Mouse (Mus musculus): ENCODE measurements around the gene Ccni.
A peak's percentile ranks its signal among the peaks of the same experiment; 100 is the strongest.

The Ccni gene

GRCm38 (mm10) chr5:93135368-93136107 lies 70.8 kb downstream of the Ccni start:
- no peak for DNase-seq

DNA sequence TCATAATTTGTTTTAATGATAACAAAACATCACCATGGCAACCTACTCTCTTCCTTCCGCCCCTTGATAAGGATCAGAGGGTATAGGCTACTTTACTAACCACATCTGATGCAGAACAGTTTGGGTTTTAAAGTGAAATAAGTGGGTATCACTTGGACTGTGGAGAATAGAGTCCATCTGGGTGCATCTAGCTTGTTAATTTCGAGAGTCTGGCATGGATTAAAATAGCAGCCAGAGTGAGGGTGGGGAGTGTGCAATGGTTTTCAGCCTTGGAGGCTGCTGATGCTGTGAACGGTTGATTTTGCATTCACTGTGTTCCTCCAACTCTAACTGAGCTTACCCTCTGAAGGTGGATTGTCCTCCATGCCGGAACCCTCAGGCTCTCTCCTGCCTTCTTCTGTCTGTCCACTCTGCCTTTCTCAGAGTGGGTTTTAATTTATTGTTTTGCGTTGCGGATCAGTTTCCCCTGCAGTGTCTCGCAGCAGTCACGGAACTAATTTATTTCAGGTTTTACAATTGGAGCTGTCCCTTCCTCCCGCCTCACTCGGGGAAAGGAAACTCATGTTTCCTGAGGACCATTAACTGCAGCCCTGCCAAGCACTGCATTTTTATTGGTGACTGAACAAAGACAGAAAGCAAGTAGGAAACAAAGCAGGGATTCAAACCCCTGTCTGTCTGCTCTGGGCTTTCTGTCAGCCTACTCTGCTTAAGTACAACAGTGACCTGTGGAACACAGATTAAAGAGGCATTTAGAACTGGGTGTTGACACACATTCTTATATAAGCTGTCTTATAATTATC lies 72.7 kb downstream of the Ccni start:
- peak; percentile 87 for DNase-seq
